Mouse (Mus musculus): ENCODE measurements at regions not wholly inside any gene's neighbourhood (a gene's known extent, or its start where the extent isn't known, plus 50 kb on each side); places are given as distances from the start of the nearest gene placed in this dataset.

DNA sequence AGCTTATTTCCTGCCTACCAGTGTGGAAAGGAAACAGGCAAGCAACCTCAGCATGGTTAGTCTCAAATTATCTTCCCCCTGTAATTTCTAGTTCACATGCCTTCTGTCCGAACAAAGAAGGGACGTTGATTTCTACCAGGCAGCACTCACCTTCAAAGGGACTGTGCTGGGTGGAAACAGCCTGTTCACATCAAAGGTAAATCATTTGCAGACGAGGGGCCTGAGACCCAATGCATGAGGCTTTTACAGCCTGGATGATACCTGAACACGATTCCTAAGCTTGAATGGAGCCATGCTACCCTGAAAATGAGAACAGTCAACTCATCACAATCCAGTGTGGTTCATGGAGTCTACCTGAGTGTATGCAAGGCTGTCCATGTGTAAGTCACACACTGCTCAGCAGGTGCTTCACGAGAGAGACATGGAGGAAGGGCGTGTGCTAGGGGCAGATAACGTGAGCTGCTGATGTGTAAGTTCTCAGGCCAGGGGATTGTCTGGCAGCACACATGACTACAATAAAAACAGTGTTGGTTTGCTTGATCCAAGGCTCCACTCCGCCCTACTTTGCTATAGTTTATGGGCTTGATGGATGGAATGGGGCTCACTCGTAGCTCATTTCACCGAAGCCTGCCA, 411.9 kb downstream of the Med10 start:
- no peak for DNase-seq (ENCODE audit: extremely low read depth, low read depth, low spot score)
- no peak overlapping the region for H3K4me3 ChIP-seq (ENCODE audit: insufficient read depth, low read depth, low read length)
- H3K36me3 ChIP-seq (ENCODE audit: control insufficient read depth, insufficient read depth, low read length), result no peaks in the 10 kb centered on the region
- no peak for TF ChIP-seq CTCF (IDR thresholded peaks at IDR 0.05; ENCODE audit: low read depth, low read length)
- TF ChIP-seq POLR2A (IDR thresholded peaks at IDR 0.05; ENCODE audit: extremely low read depth, insufficient read depth, low read length), result no peak
- no peaks in the 10 kb centered on the region for H3K79me2 ChIP-seq (ENCODE audit: control insufficient read depth, insufficient read depth, low read length)
- whole genome bisulfite sequencing, result 68% methylated on average over 10 of the region's 10 CpGs
- no peaks in the 10 kb centered on the region for H3K4me1 ChIP-seq (ENCODE audit: control insufficient read depth, insufficient read depth, low read length)
- H3K27me3 ChIP-seq (ENCODE audit: control insufficient read depth, insufficient read depth, low read length), result no peaks in the 10 kb centered on the region
- H3K9ac ChIP-seq (ENCODE audit: low read depth, low read length), result no peak overlapping the region
- H3K27ac ChIP-seq (replicated peaks; ENCODE audit: insufficient read depth, low read depth, low read length), result no peak overlapping the region

DNA sequence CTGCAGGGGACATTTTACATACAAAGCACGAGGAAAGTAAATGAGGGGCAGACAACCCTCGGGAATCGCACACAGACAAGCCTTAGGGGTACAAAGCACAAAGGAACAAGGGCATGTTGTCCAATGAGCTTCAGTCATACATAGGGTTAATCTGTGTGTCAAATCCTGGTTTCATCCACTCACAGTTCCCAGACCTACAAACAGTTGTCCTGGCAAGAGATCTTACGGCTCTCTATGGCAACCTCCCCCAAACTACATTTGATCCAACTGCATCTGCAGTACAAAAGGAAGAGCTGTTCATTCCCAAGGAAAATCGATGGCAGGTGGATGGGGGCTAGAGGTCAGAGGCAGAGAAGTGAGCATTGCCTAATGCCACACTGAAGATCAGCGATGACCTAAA, 413.9 kb downstream of the Med10 start:
- H3K9ac ChIP-seq (ENCODE audit: low read depth, low read length), result no peak overlapping the region

DNA sequence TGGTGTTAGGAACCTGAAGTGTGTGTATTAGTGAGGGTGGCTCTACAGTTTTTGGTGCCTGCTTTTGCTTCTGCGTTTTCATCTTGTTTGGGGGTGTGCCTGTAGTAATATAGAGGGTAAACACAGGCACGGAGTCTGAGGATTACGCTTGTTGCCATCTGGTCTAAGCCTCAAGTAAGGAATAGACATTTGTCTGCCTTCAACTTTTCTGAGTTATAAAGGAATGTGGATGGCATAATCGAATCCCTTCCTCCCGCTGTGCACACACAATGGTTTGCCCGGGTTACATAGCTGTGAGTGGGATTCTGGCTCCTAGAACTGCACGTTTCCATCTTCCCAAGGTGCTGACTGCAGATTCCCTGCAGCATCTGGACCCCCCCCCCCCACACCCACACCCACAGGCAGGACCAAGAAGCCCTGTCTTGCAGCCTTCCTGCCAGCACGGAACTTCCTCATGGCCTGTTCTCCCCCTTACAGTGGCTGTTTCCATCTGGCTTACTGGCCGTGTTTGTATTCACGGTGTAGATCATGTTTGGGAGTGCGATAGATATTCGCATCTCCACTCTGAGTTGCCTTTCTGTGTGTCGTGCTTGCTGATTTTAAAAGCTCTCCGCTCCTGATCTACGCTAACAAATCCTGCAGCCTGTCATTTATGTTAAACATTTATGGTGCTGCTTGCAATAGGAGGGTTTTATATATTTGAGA, 415.4 kb downstream of the Med10 start:
- TF ChIP-seq POLR2A (IDR thresholded peaks at IDR 0.05; ENCODE audit: extremely low read depth, insufficient read depth, low read length) (no peak), CTCF (IDR thresholded peaks at IDR 0.05; ENCODE audit: low read depth, low read length) (no peak)
- Histone ChIP-seq H3K79me2 (ENCODE audit: control insufficient read depth, insufficient read depth, low read length) (no peaks in the 10 kb centered on the region), H3K9ac (ENCODE audit: low read depth, low read length) (no peak overlapping the region), H3K27me3 (ENCODE audit: control insufficient read depth, insufficient read depth, low read length) (no peaks in the 10 kb centered on the region), H3K36me3 (ENCODE audit: control insufficient read depth, insufficient read depth, low read length) (no peaks in the 10 kb centered on the region), H3K4me3 (ENCODE audit: insufficient read depth, low read depth, low read length) (no peak overlapping the region), H3K27ac (replicated peaks; ENCODE audit: insufficient read depth, low read depth, low read length) (no peak overlapping the region), H3K4me1 (ENCODE audit: control insufficient read depth, insufficient read depth, low read length) (no peaks in the 10 kb centered on the region)
- no peak for DNase-seq (ENCODE audit: extremely low read depth, low read depth, low spot score)
- 80% methylated on average over 15 of the region's 15 CpGs for WGBS

More for the DNA sequence above, 413.9 kb downstream of the Med10 start:
- Histone ChIP-seq H3K79me2 (ENCODE audit: control insufficient read depth, insufficient read depth, low read length) (no peaks in the 10 kb centered on the region), H3K4me1 (ENCODE audit: control insufficient read depth, insufficient read depth, low read length) (no peaks in the 10 kb centered on the region), H3K27me3 (ENCODE audit: control insufficient read depth, insufficient read depth, low read length) (no peaks in the 10 kb centered on the region), H3K4me3 (ENCODE audit: insufficient read depth, low read depth, low read length) (no peak overlapping the region), H3K27ac (replicated peaks; ENCODE audit: insufficient read depth, low read depth, low read length) (no peak overlapping the region), H3K36me3 (ENCODE audit: control insufficient read depth, insufficient read depth, low read length) (no peaks in the 10 kb centered on the region)
- TF ChIP-seq CTCF (IDR thresholded peaks at IDR 0.05; ENCODE audit: low read depth, low read length), result no peak
- TF ChIP-seq POLR2A (IDR thresholded peaks at IDR 0.05; ENCODE audit: extremely low read depth, insufficient read depth, low read length), result no peak
- no peak for DNase-seq (ENCODE audit: extremely low read depth, low read depth, low spot score)
- WGBS, result 80% methylated on average over 6 of the region's 6 CpGs

DNA sequence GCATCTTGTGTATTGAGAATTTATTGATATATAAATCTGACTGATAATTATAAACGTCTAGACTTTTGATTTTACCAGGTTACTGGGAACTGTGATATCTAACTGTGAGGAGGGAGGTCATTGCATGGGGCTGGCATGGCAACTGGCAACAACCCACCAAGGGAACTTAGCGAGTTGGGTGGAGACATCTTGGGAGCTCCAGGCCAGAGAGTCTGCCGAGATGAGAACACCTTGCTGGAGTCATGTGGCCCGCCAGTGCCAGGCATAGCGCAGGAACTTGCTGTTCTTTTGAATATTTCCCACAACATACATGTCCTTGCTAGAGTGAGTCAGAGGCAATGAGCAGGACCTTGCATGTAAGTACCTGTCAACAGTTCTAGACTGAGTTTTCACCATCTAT, 413.9 kb downstream of the Ice1 start:
- H3K79me2 ChIP-seq (ENCODE audit: control insufficient read depth, insufficient read depth, low read length), result no peaks in the 10 kb centered on the region
- no peaks in the 10 kb centered on the region for H3K36me3 ChIP-seq (ENCODE audit: control insufficient read depth, insufficient read depth, low read length)
- H3K4me3 ChIP-seq (ENCODE audit: insufficient read depth, low read depth, low read length), result no peak overlapping the region
- no peaks in the 10 kb centered on the region for H3K27me3 ChIP-seq (ENCODE audit: control insufficient read depth, insufficient read depth, low read length)
- no peak overlapping the region for H3K9ac ChIP-seq (ENCODE audit: low read depth, low read length)
- 86% methylated on average over 5 of the region's 5 CpGs for WGBS
- no peak for DNase-seq (ENCODE audit: extremely low read depth, low read depth, low spot score)
- H3K27ac ChIP-seq (replicated peaks; ENCODE audit: insufficient read depth, low read depth, low read length), result no peak overlapping the region
- TF ChIP-seq CTCF (IDR thresholded peaks at IDR 0.05; ENCODE audit: low read depth, low read length) (no peak), POLR2A (IDR thresholded peaks at IDR 0.05; ENCODE audit: extremely low read depth, insufficient read depth, low read length) (no peak)
- H3K4me1 ChIP-seq (ENCODE audit: control insufficient read depth, insufficient read depth, low read length), result no peaks in the 10 kb centered on the region

DNA sequence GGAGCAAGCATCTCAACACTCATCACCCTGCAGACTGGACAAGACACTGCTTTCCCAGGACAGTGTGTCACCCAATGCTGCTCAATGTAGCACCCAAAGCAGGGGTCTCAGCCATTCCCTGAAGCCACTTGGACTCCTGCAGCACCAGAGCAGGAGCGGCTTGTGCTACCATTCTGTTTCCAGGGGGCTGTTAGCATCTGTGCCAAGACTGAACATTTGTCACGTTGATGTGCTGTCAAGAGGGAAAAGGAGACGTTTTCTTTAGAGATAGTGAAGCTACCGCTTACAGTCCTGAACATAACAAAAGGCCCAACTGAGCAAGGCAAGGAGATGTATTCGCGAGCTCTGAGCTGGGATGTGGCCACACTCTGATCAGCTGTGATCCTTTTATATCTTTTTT, 410.3 kb downstream of the Ice1 start:
- H3K4me1 ChIP-seq (ENCODE audit: control insufficient read depth, insufficient read depth, low read length), result no peaks in the 10 kb centered on the region
- no peaks in the 10 kb centered on the region for H3K79me2 ChIP-seq (ENCODE audit: control insufficient read depth, insufficient read depth, low read length)
- H3K27me3 ChIP-seq (ENCODE audit: control insufficient read depth, insufficient read depth, low read length), result no peaks in the 10 kb centered on the region
- H3K27ac ChIP-seq (replicated peaks; ENCODE audit: insufficient read depth, low read depth, low read length), result no peak overlapping the region
- H3K9ac ChIP-seq (ENCODE audit: low read depth, low read length), result no peak overlapping the region
- DNase-seq (ENCODE audit: extremely low read depth, low read depth, low spot score), result no peak
- TF ChIP-seq POLR2A (IDR thresholded peaks at IDR 0.05; ENCODE audit: extremely low read depth, insufficient read depth, low read length) (no peak), CTCF (IDR thresholded peaks at IDR 0.05; ENCODE audit: low read depth, low read length) (no peak)
- no peaks in the 10 kb centered on the region for H3K36me3 ChIP-seq (ENCODE audit: control insufficient read depth, insufficient read depth, low read length)
- 70% methylated on average over 6 of the region's 6 CpGs for WGBS
- H3K4me3 ChIP-seq (ENCODE audit: insufficient read depth, low read depth, low read length), result no peak overlapping the region

All from liver, adult 2 months (tissue).